Mouse (Mus musculus) heart, adult 8-10 months (tissue): ENCODE data around the gene Spry1. TPM values are rescaled to one million over a fixed set of nuclear protein-coding genes. Genes with fewer than 3 reads are reported as not detected.
"Not testable (repeated sequence)": the region's sequence is repeated elsewhere in the genome, so short reads cannot be mapped to it uniquely, and the experiment has no call there.

Source experiments
- DNase-seq: peaks from one replicate; pipeline ENCODE4 v3.0.0; 2022; ENCODE audit warnings: low spot score
- total RNA-seq, 4 experiments: library from RNA; stranded (reverse); gene quantifications; 2 replicates each; pipeline ENCODE4 v1.2.4; 2022

Spry1 gene
- total RNA-seq: 10 to 100 TPM; 14.5 to 17.3 (median 15.5) TPM

GRCm38 (mm10) chr3:37639690-37640089 lies at the start of gene Spry1:
TSS of gene Spry1 (plus strand) at chr3:37639947.
- DNase-seq: peak; percentile 99

GRCm38 (mm10) chr3:37595721-37596120 lies 44.0 kb upstream of the Spry1 start:
- peak; percentile 42 for DNase-seq

- DNase-seq: no peak
These were observed 43.2 kb upstream of the Spry1 start for GRCm38 (mm10) chr3:37596519-37596918.

GRCm38 (mm10) chr3:37597200-37597599 lies 42.5 kb upstream of the Spry1 start:
- no peak for DNase-seq

- not testable (repeated sequence) for DNase-seq
These were observed 40.1 kb upstream of the Spry1 start for GRCm38 (mm10) chr3:37599641-37600040.

GRCm38 (mm10) chr3:37602356-37602755 lies 37.4 kb upstream of the Spry1 start:
- no peak for DNase-seq

GRCm38 (mm10) chr3:37602890-37603289 lies 36.9 kb upstream of the Spry1 start:
- DNase-seq: no peak

- no peak for DNase-seq
These were observed 36.2 kb upstream of the Spry1 start for GRCm38 (mm10) chr3:37603541-37603940.

- peak; percentile 77 for DNase-seq
These were observed 34.5 kb upstream of the Spry1 start for GRCm38 (mm10) chr3:37604976-37605875.

- peak; percentile 36 for DNase-seq
These were observed 33.9 kb upstream of the Spry1 start for GRCm38 (mm10) chr3:37605876-37606238.

GRCm38 (mm10) chr3:37608926-37609325 lies 30.8 kb upstream of the Spry1 start:
- no peak for DNase-seq

- no peak for DNase-seq
These were observed 29.1 kb upstream of the Spry1 start for GRCm38 (mm10) chr3:37610670-37611069.

- peak; percentile 59 for DNase-seq
These were observed 26.0 kb upstream of the Spry1 start for GRCm38 (mm10) chr3:37613722-37614121.

- no peak for DNase-seq
These were observed 24.7 kb upstream of the Spry1 start for GRCm38 (mm10) chr3:37614878-37615650.

- no peak for DNase-seq
These were observed 22.9 kb upstream of the Spry1 start for GRCm38 (mm10) chr3:37616586-37617547.

- DNase-seq: no peak
These were observed 7.5 kb upstream of the Spry1 start for GRCm38 (mm10) chr3:37632246-37632645.

- no peak for DNase-seq
These were observed 7.0 kb upstream of the Spry1 start for GRCm38 (mm10) chr3:37632751-37633150.

GRCm38 (mm10) chr3:37634648-37635047 lies 5.1 kb upstream of the Spry1 start:
- DNase-seq: peak; percentile 59

GRCm38 (mm10) chr3:37636921-37637320 lies 2.8 kb upstream of the Spry1 start:
- no peak for DNase-seq

- DNase-seq: no peak
These were observed 495 bp downstream of the Spry1 start for GRCm38 (mm10) chr3:37640162-37640721.

- DNase-seq: peak; percentile 43
These were observed 1.1 kb downstream of the Spry1 start for GRCm38 (mm10) chr3:37640810-37641209.
